Mouse (Mus musculus) limb, embryonic 10.5 days (tissue): ENCODE results near the gene Gsdme. TPM values are rescaled to one million over a fixed set of nuclear protein-coding genes. Genes with fewer than 3 reads are reported as not detected.
A peak's percentile ranks its signal among the peaks of the same experiment; 100 is the strongest.

Experiments
- DNase-seq: peaks from one replicate; pipeline ENCODE4 v3.0.0-alpha.2; 2017; ENCODE audit warnings: low spot score
- H3K27ac ChIP-seq: fragments of 300-500 bp; sonication (generic); 2 replicates; pipeline ENCODE4 v1.5.1; 2016; ENCODE audit warnings: mild to moderate bottlenecking
- H3K27me3 ChIP-seq: fragments of 300-500 bp; sonication (generic); 2 replicates; pipeline ENCODE4 v1.6.1; 2016; ENCODE audit warnings: low read depth, mild to moderate bottlenecking; ENCODE audit not compliant: poor library complexity, severe bottlenecking
- H3K36me3 ChIP-seq: fragments of 300-500 bp; sonication (generic); 2 replicates; pipeline ENCODE4 v1.6.1; 2016; ENCODE audit warnings: mild to moderate bottlenecking, moderate library complexity
- H3K4me1 ChIP-seq: fragments of 300-500 bp; sonication (generic); 2 replicates; pipeline ENCODE4 v1.6.1; 2016
- H3K4me3 ChIP-seq: fragments of 300-500 bp; sonication (generic); 2 replicates; pipeline ENCODE4 v1.5.1; 2016; ENCODE audit warnings: mild to moderate bottlenecking, moderate library complexity
- H3K9me3 ChIP-seq: fragments of 300-500 bp; sonication (generic); replicated peaks from 2 replicates; pipeline ENCODE4 v1.6.1; 2016; ENCODE audit warnings: mild to moderate bottlenecking
- WGBS: fragments of 180-500 bp; shearing (Covaris S2); methylation state at CpG from one replicate; pipeline ENCODE4 v1.1.7; 2016; 5-methylcytosine and 5-hydroxymethylcytosine counted together
- polyA plus RNA-seq: library from polyadenylated mRNA; unstranded; fragments of >200 nt; fragmentation: Nextera tagmentation; extraction: Ambion mirVana; gene quantifications from 2 replicates; pipeline ENCODE4 v1.2.1, GENCODE M21; 2016

Gene Gsdme
- 42.3 and 46.4 TPM in 2 replicates for polyA plus RNA-seq

DNA sequence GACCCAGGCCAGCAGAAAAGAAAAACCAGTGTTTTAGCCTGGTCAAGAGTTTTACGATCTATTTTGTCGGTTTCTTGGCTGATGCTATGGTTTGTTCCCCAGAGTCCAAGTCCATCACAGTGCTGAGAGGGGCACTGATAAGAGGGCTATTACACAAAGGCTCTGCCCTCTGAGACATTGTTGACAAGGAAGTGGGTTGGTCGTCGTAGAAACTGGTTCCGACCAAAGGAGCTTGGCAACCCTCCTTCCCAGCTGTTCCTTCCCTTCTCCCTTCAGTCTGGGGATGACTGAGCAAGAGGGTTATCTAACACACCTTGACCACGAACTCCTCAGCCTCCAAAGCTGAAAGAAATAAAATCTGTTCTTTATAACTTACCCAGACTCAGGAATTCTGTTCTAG is at the start of gene Gsdme:
Gsdme (minus strand) TSS at position 193 of the 400 bp plus-strand sequence.
- Histone ChIP-seq H3K4me3 (no peak within 1 kb of the TSS), H3K36me3 (no peaks in the 10 kb centered on the region), H3K9me3 (no peaks in the 10 kb centered on the region), H3K27ac (no peak within 1 kb of the TSS), H3K4me1 (peaks cover 27% of the 10 kb centered on the region), H3K27me3 (no peaks in the 10 kb centered on the region)
- WGBS, result 91% methylated on average over 6 of the region's 6 CpGs
- DNase-seq, result no peak

- no peaks in the 10 kb centered on the region for H3K9me3 ChIP-seq
- peak; percentile 82 for DNase-seq
- no peak overlapping the region for H3K4me3 ChIP-seq
- WGBS, result 44% methylated on average over 4 of the region's 4 CpGs
- no peaks in the 10 kb centered on the region for H3K27me3 ChIP-seq
- no peak overlapping the region for H3K27ac ChIP-seq
- H3K4me1 ChIP-seq, result no peaks in the 10 kb centered on the region
- H3K36me3 ChIP-seq, result no peaks in the 10 kb centered on the region
These were observed 49.0 kb upstream of the Gsdme start for GRCm38 (mm10) chr6:50312647-50313046.

DNA sequence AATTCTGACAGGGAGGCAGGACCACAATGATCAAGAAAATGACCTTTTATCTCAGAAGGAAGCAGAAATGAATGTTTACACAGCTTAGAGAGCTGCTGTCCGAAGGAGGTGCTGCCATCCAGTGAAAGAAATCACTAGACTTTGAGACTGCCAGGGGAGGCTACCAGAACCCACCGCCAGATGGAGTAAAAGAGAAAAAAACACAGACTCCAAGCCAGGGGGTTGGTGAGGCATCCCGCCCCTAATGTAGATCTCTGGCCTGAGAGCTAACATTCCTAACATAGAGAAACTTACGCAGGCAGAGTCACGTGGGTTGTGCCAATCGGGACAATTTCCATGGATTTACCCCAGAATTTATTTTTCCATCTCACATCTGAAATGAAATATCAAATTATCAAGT is 45.4 kb upstream of the Gsdme start:
- Histone ChIP-seq H3K9me3 (no peaks in the 10 kb centered on the region), H3K27ac (no peak overlapping the region), H3K36me3 (no peaks in the 10 kb centered on the region), H3K4me1 (0 out of 2 replicates have a peak, but pooled peaks cover 5% of the 10 kb centered on the region), H3K4me3 (no peak overlapping the region), H3K27me3 (no peaks in the 10 kb centered on the region)
- peak; percentile 40 for DNase-seq
- WGBS, result 50% methylated on average over 6 of the region's 6 CpGs

DNA sequence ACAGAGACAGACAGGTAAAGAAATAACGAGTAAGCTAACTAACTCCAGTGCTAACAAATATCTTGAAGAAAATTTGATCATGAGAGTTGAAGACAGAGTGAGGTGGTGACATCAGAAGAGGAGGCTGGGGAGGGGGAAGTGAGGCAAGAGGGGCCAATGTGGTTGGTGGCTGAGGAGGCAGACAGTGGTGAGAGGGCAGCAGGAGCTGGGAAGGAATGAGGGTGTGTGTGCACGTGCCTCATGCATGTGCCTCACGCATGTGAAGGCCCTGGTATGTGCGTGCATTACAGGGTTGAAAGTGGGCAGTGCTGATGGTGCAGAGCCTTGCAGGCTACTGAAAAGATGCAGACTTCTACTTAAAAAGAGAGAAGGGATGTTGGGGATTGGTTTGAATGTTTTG is 43.0 kb upstream of the Gsdme start:
- H3K27me3 ChIP-seq, result no peaks in the 10 kb centered on the region
- no peak for DNase-seq
- 87% methylated on average over 4 of the region's 4 CpGs for WGBS

DNA sequence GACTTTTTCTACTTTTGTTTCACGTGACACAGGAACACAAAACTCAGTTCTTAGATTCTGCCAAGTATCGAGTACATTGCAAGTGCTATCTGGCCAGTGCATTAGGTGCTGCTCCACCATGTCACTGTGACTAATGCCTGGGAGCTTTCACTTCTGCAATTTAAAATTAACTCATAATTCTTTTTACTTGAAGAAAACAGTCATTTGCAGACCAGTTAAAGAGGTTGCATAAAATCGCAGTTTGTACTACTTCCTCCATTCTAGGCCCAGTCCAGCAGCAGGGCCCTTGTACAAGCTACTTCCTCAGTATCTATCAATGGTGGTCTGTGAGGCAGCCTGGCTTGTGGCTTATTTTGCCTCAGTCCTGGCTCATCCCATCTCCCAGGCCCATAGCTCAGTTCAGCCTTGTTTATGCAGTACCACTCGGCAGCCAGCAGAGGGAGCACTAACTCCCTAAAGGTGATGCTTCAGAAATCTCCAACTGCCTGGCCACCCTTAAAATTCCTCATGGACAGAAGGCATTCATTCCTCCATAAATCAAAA is 41.4 kb upstream of the Gsdme start:
- Histone ChIP-seq H3K9me3 (no peaks in the 10 kb centered on the region), H3K4me3 (no peak overlapping the region), H3K4me1 (0 out of 2 replicates have a peak, but pooled peaks cover 5% of the 10 kb centered on the region), H3K36me3 (no peaks in the 10 kb centered on the region), H3K27me3 (no peaks in the 10 kb centered on the region), H3K27ac (no peak overlapping the region)
- 64% methylated on average over 4 of the region's 4 CpGs for WGBS
- peak; percentile 87 for DNase-seq

More for the DNA sequence above, 43.0 kb upstream of the Gsdme start:
- Histone ChIP-seq H3K4me3 (no peak overlapping the region), H3K36me3 (no peaks in the 10 kb centered on the region), H3K27ac (no peak overlapping the region), H3K4me1 (0 out of 2 replicates have a peak, but pooled peaks cover 5% of the 10 kb centered on the region), H3K9me3 (no peaks in the 10 kb centered on the region)

- DNase-seq, result no peak
- 0 out of 2 replicates have a peak, but pooled peaks cover 5% of the 10 kb centered on the region for H3K4me1 ChIP-seq
- WGBS, result 95% methylated on average over 7 of the region's 7 CpGs
- H3K9me3 ChIP-seq, result no peaks in the 10 kb centered on the region
- no peaks in the 10 kb centered on the region for H3K27me3 ChIP-seq
- no peak overlapping the region for H3K4me3 ChIP-seq
- H3K36me3 ChIP-seq, result no peaks in the 10 kb centered on the region
- H3K27ac ChIP-seq, result no peak overlapping the region
These were observed 37.5 kb upstream of the Gsdme start for GRCm38 (mm10) chr6:50301121-50301520.

- H3K36me3 ChIP-seq, result no peaks in the 10 kb centered on the region
- DNase-seq, result no peak
- H3K27me3 ChIP-seq, result no peaks in the 10 kb centered on the region
- WGBS, result 80% methylated on average over 6 of the region's 6 CpGs
- 0 out of 2 replicates have a peak, but pooled peaks cover 2% of the 10 kb centered on the region for H3K4me1 ChIP-seq
- H3K27ac ChIP-seq, result no peak overlapping the region
- no peaks in the 10 kb centered on the region for H3K9me3 ChIP-seq
- H3K4me3 ChIP-seq, result no peak overlapping the region
These were observed 37.0 kb upstream of the Gsdme start for GRCm38 (mm10) chr6:50300622-50301021.

GRCm38 (mm10) chr6:50299071-50299470 is 35.4 kb upstream of the Gsdme start:
- H3K9me3 ChIP-seq, result no peaks in the 10 kb centered on the region
- H3K4me1 ChIP-seq, result no peaks in the 10 kb centered on the region
- no peak overlapping the region for H3K4me3 ChIP-seq
- no peak for DNase-seq
- no peaks in the 10 kb centered on the region for H3K36me3 ChIP-seq
- 89% methylated on average over 7 of the region's 7 CpGs for whole genome bisulfite sequencing
- H3K27ac ChIP-seq, result no peak overlapping the region
- H3K27me3 ChIP-seq, result no peaks in the 10 kb centered on the region

DNA sequence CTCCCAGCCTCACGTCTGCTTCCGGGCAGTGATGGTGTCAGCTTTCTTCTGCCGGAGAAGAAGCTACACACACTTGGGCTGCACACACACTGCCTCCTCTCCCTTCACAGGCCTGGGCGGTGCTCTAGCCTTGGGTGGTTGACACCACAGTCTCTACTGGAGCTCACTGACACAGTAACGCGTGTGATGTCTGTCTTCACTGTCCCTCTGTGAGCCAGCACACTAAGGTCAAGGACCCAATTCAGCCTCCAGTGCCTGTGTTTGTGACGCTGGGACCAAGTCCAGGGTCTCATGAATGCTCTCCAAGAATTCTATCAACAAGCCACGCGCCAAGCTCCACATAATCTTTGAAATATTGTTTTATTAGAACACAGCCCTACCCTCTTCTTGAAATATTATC is 34.0 kb upstream of the Gsdme start:
- DNase-seq, result no peak
- Histone ChIP-seq H3K36me3 (no peaks in the 10 kb centered on the region), H3K27me3 (no peaks in the 10 kb centered on the region), H3K4me3 (no peak overlapping the region), H3K4me1 (no peaks in the 10 kb centered on the region), H3K27ac (no peak overlapping the region), H3K9me3 (no peaks in the 10 kb centered on the region)
- 89% methylated on average over 9 of the region's 9 CpGs for WGBS

DNA sequence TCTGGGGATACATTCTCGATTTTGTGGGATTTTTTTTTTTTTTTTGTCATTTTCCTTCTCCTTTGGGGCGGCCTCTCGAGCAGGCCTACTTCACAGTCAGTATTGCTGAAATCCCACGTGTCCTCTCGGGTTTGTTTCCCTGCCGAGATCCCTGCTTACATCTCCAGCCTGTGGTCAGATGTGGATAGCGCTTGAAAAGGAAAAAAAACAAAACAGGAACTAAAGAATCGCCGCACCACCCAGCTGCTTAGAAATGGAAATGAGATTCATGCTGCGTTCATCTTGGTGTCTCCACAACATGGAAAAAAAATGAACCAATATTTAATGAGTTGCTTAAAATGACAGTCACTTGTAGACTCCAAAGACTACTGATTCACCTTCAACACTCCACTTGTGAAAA is 31.5 kb upstream of the Gsdme start:
- H3K9me3 ChIP-seq, result no peaks in the 10 kb centered on the region
- no peak overlapping the region for H3K4me3 ChIP-seq
- no peak overlapping the region for H3K27ac ChIP-seq
- H3K36me3 ChIP-seq, result no peaks in the 10 kb centered on the region
- no peaks in the 10 kb centered on the region for H3K4me1 ChIP-seq
- no peak for DNase-seq
- 91% methylated on average over 10 of the region's 10 CpGs for WGBS
- no peaks in the 10 kb centered on the region for H3K27me3 ChIP-seq

- Histone ChIP-seq H3K4me3 (no peak overlapping the region), H3K4me1 (no peaks in the 10 kb centered on the region), H3K27me3 (no peaks in the 10 kb centered on the region), H3K36me3 (no peaks in the 10 kb centered on the region), H3K27ac (no peak overlapping the region), H3K9me3 (no peaks in the 10 kb centered on the region)
- peak; percentile 69 for DNase-seq
- 35% methylated on average over 1 of the region's 1 CpGs for WGBS
These were observed 30.5 kb upstream of the Gsdme start for GRCm38 (mm10) chr6:50294128-50294527.

- Histone ChIP-seq H3K27ac (no peak overlapping the region), H3K9me3 (no peaks in the 10 kb centered on the region), H3K27me3 (no peaks in the 10 kb centered on the region), H3K4me3 (no peak overlapping the region), H3K4me1 (no peaks in the 10 kb centered on the region), H3K36me3 (no peaks in the 10 kb centered on the region)
- WGBS, result 81% methylated on average over 4 of the region's 4 CpGs
- DNase-seq, result no peak
These were observed 28.0 kb upstream of the Gsdme start for GRCm38 (mm10) chr6:50291650-50292049.

- Histone ChIP-seq H3K4me1 (no peaks in the 10 kb centered on the region), H3K4me3 (no peak overlapping the region), H3K36me3 (no peaks in the 10 kb centered on the region), H3K27ac (no peak overlapping the region), H3K27me3 (no peaks in the 10 kb centered on the region), H3K9me3 (no peaks in the 10 kb centered on the region)
- DNase-seq, result no peak
- 95% methylated on average over 3 of the region's 3 CpGs for WGBS
These were observed 23.2 kb upstream of the Gsdme start for GRCm38 (mm10) chr6:50286881-50287280.

DNA sequence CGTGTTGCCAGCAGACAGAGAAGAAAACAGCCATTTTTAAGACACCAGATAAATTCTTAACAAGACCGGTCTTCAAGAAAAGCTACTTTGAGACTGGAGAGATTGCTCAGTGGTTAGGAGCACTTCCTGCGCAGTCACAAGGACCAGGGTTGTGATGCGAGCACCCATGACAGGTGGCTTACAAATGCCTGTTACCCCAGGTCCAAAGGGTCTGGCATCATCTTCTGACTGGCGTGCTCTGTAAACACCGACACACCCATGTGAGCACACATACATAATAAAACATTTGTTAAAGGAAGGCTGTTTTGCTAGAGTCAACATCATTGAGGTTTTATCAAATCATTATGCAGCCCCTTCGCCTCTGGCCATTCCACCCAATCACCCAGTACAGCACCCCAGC is 16.0 kb upstream of the Gsdme start:
- Histone ChIP-seq H3K27me3 (no peaks in the 10 kb centered on the region), H3K9me3 (no peaks in the 10 kb centered on the region), H3K36me3 (no peaks in the 10 kb centered on the region), H3K27ac (no peak overlapping the region), H3K4me3 (no peak overlapping the region), H3K4me1 (no peaks in the 10 kb centered on the region)
- WGBS, result 91% methylated on average over 7 of the region's 7 CpGs
- DNase-seq, result no peak
